Mouse (Mus musculus): ENCODE data around the gene Gyg.

DNA sequence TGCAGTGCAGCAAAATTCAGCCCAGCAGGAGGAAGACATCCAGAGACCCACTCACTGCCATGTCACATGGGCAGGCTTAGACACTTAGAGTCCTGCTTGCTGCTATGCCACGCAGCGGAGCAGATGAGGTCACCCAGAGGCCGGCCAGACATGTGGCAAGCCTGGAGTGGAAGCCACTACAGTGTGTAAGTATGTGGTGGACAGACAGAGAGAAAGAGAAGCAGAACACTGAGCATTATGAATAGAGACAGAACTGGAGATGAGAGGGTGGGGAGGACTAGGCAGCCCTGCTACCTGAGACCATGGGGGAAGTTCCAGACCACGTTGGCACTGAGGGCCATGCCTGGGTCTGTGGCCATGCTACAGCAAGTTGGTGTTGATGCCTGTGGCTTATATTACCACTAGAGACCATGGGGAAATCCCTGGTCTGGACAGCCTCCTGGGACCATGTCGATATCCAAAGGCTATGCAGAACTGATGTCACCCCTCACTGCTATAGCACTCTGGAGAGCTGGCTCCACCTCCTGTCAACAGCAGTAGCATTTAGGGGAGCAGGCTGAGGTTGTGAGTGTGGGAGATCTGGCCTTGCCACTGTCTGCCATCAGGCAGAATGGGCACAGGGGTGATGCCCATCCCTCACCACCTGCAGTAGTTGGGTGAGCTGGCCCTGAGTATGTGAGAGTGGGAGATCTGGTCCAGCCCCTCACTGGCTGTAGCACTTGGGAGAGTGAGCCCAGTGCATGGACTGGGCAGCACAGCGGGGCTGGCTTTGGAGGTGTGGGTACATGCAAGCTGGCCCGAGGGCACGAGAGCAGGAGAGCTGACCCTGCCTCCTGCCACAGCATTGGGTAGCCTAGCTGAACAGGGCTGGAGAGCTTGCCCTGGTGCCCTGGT is 24.4 kb downstream of the Gyg start:
- TF ChIP-seq MAFK (IDR thresholded peaks at IDR 0.05; ENCODE audit: insufficient read depth, low read depth, low read length) (no peak), HCFC1 (IDR thresholded peaks at IDR 0.05; ENCODE audit: borderline replicate concordance, insufficient read depth, low read length) (no peak), ZNF384 (IDR thresholded peaks at IDR 0.05; ENCODE audit: low read depth, low read length) (no peak)
